Mouse (Mus musculus) liver, embryonic 11.5 days (tissue): ENCODE data around the gene Dcaf17. TPM values are rescaled to one million over a fixed set of nuclear protein-coding genes. Genes with fewer than 3 reads are reported as not detected.
A peak's percentile ranks its signal among the peaks of the same experiment; 100 is the strongest.

Experiments used
- ATAC-seq: fragments of 200-750 bp; cut with Nextera tagmentation; replicated peaks from 2 replicates; pipeline ENCODE4 v1.8.0; 2017; ENCODE audit warnings: moderate number of reproducible peaks, mild to moderate bottlenecking, moderate TSS enrichment, moderate library complexity; ENCODE audit not compliant: low FRiP score
- DNase-seq: peaks from one replicate; pipeline ENCODE4 v3.0.0-alpha.2; 2017; ENCODE audit warnings: low spot score
- H3K27ac ChIP-seq: fragments of 300-500 bp; sonication (generic); 2 replicates; pipeline ENCODE4 v1.5.1; 2014; ENCODE audit warnings: mild to moderate bottlenecking, low read depth, low read length, control low read depth
- H3K27me3 ChIP-seq: fragments of 300-500 bp; sonication (generic); replicated peaks from 2 replicates; pipeline ENCODE4 v1.6.1; 2014; ENCODE audit warnings: low read length, mixed read lengths; ENCODE audit not compliant: control insufficient read depth, insufficient read depth
- H3K36me3 ChIP-seq: fragments of 300-500 bp; sonication (generic); 2 replicates; pipeline ENCODE4 v1.6.1; 2014; ENCODE audit warnings: mild to moderate bottlenecking, low read length, moderate library complexity, mixed read lengths; ENCODE audit not compliant: control insufficient read depth, insufficient read depth
- H3K4me1 ChIP-seq: fragments of 300-500 bp; sonication (generic); replicated peaks from 2 replicates; pipeline ENCODE4 v1.6.1; 2014; ENCODE audit warnings: low read length, mixed read lengths; ENCODE audit not compliant: control insufficient read depth, insufficient read depth
- H3K4me2 ChIP-seq: fragments of 300-500 bp; sonication (generic); 2 replicates; pipeline ENCODE4 v1.6.1; 2014; ENCODE audit warnings: mild to moderate bottlenecking, control low read depth, moderate library complexity
- H3K4me3 ChIP-seq: fragments of 300-500 bp; sonication (generic); 2 replicates; pipeline ENCODE4 v1.5.1; 2014; ENCODE audit warnings: low read depth, low read length, control low read depth
- H3K9ac ChIP-seq: fragments of 300-500 bp; sonication (generic); 2 replicates; pipeline ENCODE4 v1.6.1; 2014; ENCODE audit warnings: low read depth, low read length, control low read depth
- H3K9me3 ChIP-seq: fragments of 300-500 bp; sonication (generic); 2 replicates; pipeline ENCODE4 v1.6.1; 2016; ENCODE audit warnings: low read length, inconsistent platforms, mixed read lengths; ENCODE audit not compliant: control insufficient read depth
- WGBS: fragments of 180-500 bp; shearing (Covaris S2); extraction: QIAGEN DNeasy Blood & Tissue Kit; methylation state at CpG from one replicate; pipeline ENCODE4 v1.1.7; 2014; 5-methylcytosine and 5-hydroxymethylcytosine counted together
- polyA plus RNA-seq: library from polyadenylated mRNA; unstranded; fragments of >200 nt; fragmentation: Nextera tagmentation; extraction: Ambion mirVana; gene quantifications from 2 replicates; pipeline ENCODE4 v1.2.1, GENCODE M21; 2014

Dcaf17 gene
- polyA plus RNA-seq, 1 experiment from 2014 or later = 34.6 TPM

DNA sequence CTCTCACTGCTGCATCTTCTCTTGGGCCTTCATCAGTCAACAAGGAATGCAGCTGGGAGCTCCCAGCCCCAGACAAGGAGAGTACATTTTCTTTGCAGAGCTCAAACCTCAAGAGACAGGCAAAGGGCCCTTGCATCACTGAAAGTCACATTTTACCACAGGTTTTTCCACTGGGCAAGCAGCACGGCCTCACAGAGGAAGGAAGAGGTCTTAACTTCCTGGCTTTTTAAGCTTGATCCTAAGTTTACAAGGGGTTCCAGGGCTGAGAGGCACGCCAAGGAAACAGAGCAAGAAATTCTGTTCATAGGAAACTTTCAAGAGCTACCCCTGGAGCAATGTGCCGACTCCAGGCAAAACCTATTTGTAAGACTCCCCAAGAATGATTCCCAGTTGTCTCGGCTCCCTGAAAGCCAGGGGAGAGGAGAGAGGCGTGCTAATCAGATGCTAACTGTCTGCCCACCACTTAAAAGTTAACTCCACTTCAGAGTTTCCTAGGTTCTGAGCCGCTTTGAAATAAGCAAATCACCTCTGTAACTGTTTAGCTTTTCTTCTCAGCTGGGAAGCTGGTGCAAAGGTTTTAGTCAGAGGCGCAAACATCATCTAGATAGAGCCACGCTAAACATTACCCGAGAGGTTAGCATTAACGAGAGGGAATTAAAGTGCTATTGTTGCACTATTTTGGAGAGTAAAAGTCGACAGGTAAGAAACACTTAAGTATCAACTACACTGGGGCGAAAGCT, 29.4 kb upstream of the Dcaf17 start:
- no peak for ATAC-seq
- WGBS = 42% methylated on average over 12 of the region's 12 CpGs
- H3K36me3 ChIP-seq = no peaks in the 10 kb centered on the region
- DNase-seq = no peak
- no peaks in the 10 kb centered on the region for H3K9me3 ChIP-seq
- no peak overlapping the region for H3K4me3 ChIP-seq
- H3K9ac ChIP-seq = no peak overlapping the region
- peaks cover 4% of the 10 kb centered on the region; the same call in 1 of the 2 replicates for H3K4me1 ChIP-seq
- no peak overlapping the region for H3K4me2 ChIP-seq
- H3K27me3 ChIP-seq = no peaks in the 10 kb centered on the region
- H3K27ac ChIP-seq = no peak overlapping the region

DNA sequence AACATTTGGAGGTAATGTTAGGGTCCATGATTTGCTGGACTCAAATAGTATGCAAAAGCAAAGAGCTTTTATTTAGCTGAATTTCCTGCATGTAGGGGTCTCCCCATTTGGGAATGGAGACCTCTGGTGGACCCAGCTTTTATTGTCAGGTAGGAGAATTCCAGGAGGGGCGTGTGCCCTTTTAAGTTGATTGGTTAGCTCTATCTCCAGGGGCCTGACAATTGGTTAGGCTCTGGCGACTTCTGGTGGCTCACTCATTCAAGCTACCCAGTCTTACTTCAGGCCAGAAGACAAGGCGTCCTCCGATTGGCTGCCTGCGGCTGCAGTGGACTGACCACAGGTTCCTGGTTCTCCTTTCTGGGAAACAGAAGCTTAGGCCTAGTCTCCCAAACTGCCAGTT, 28.3 kb upstream of the Dcaf17 start:
- no peak overlapping the region for H3K9ac ChIP-seq
- no peaks in the 10 kb centered on the region for H3K36me3 ChIP-seq
- DNase-seq = no peak
- no peaks in the 10 kb centered on the region for H3K9me3 ChIP-seq
- no peak overlapping the region for H3K4me2 ChIP-seq
- no peaks in the 10 kb centered on the region for H3K27me3 ChIP-seq
- H3K4me3 ChIP-seq = no peak overlapping the region
- WGBS = 25% methylated on average over 5 of the region's 5 CpGs
- peaks cover 4% of the 10 kb centered on the region; the same call in 1 of the 2 replicates for H3K4me1 ChIP-seq
- H3K27ac ChIP-seq = no peak overlapping the region
- ATAC-seq = peak; percentile 79

DNA sequence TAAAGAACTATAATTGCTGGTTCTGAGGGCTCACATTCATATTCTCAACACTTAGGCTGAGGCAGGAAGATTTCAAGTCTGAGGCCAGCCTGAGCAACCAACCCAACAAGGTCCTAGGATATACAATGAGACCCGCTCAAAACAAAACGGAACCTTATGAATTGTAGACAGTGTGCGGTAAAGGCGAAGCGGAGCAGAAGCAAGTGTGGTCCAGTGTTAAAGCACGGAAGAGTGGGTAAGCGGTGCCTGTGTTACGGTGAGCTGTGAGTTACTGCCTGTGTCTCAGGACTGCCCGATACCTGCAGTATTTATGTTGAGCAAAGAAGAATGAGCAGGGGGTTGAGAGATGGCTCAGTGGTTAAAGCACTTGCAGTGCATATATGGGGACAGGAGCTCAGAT, 27.5 kb upstream of the Dcaf17 start:
- no peaks in the 10 kb centered on the region for H3K36me3 ChIP-seq
- no peak overlapping the region for H3K4me2 ChIP-seq
- no peaks in the 10 kb centered on the region for H3K9me3 ChIP-seq
- no peak for ATAC-seq
- no peak for DNase-seq
- H3K27ac ChIP-seq = no peak overlapping the region
- H3K27me3 ChIP-seq = no peaks in the 10 kb centered on the region
- WGBS = 93% methylated on average over 9 of the region's 9 CpGs
- peaks cover 7% of the 10 kb centered on the region; the same call in 1 of the 2 replicates for H3K4me1 ChIP-seq
- H3K4me3 ChIP-seq = no peak overlapping the region
- H3K9ac ChIP-seq = no peak overlapping the region

DNA sequence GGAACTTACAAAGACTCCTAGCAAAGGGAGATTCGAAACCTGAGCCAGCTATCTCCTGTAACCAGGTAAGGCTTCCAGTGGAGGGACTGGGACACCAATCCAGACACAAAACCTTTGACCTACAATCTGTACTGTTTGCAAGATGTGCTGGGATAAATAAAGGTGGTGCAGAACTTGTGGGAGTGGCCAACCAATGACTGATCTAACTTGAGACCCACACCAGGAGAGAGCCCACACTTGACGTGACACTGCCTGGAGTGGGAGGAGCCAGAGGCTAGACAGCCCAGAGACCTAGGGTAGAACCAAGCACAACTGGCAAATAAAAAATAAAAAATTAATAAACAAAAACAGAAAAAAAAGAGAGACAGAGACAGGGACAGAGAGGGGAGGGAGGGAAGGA, 24.5 kb upstream of the Dcaf17 start:
- Histone ChIP-seq H3K9ac (no peak overlapping the region), H3K27ac (no peak overlapping the region), H3K4me3 (no peak overlapping the region), H3K4me2 (no peak overlapping the region), H3K36me3 (no peaks in the 10 kb centered on the region), H3K9me3 (no peaks in the 10 kb centered on the region), H3K4me1 (peaks cover 4% of the 10 kb centered on the region; the same call in 1 of the 2 replicates), H3K27me3 (no peaks in the 10 kb centered on the region)
- DNase-seq (no peak), ATAC-seq (no peak)
- 67% methylated on average over 2 of the region's 2 CpGs for WGBS

DNA sequence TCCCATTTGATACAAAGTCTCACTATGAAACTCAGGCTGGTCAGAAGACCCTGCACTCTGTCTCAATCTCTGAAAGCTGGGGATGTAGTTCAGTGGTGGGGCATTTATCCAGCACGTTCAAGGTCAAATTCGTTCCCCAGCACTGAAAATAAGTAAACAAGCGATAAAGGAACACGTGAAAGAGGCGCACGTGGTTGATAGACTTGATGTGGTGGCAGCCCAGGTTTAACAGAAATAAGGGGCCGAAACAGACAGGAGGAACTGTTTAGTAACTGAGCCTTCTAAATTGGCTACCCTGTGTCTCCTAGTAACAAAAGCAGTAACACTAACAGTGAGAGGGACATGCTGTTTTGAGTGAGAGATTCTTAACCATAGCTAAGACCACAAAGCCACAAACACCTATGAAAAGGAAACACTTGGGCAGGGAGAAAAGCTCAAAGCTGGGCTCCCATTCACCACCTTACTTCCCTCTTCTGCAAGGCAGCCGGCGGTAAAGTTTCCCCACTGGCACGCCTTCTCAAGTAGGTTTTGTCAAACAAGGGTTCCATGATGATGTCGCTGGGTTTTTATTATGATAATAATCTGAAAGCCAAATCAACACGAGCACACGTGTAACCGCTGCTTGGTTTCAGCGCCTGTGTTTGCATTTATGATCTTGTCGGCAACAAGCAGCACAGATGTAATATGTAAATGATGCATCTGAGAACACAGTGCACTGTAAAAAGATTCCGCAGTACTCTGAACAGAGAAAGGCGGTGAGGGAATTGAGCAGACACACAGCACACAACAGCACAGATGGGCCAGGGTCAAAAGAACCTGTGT, 22.9 kb upstream of the Dcaf17 start:
- ATAC-seq (no peak), DNase-seq (no peak)
- no peaks in the 10 kb centered on the region for H3K9me3 ChIP-seq
- no peak overlapping the region for H3K9ac ChIP-seq
- no peak overlapping the region for H3K27ac ChIP-seq
- H3K4me3 ChIP-seq = no peak overlapping the region
- H3K36me3 ChIP-seq = no peaks in the 10 kb centered on the region
- WGBS = 68% methylated on average over 18 of the region's 18 CpGs
- no peak overlapping the region for H3K4me2 ChIP-seq
- 0 out of 2 replicates have a peak, but pooled peaks cover 3% of the 10 kb centered on the region for H3K4me1 ChIP-seq
- H3K27me3 ChIP-seq = no peaks in the 10 kb centered on the region

DNA sequence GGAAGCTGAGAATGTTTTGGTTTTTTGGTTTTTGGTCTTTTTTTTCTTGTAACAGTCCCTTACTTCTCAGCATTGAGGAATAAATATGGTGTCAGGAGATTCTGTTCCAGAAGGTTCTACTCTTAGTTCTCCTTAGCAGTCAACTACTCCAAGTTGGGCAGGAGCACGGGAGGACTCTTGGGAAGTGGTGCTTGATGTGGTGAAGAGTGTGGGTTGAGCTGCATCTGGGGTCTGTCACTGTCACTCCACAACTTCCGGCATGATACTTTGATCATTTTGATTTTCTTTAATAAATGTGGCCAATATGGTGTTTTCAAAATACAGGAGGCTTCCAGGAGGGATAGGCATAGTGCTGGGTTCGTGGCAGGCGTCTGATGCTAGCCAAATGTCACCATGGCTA, 22.1 kb upstream of the Dcaf17 start:
- H3K4me1 ChIP-seq = 0 out of 2 replicates have a peak, but pooled peaks cover 3% of the 10 kb centered on the region
- no peak overlapping the region for H3K4me2 ChIP-seq
- 86% methylated on average over 4 of the region's 4 CpGs for WGBS
- no peaks in the 10 kb centered on the region for H3K36me3 ChIP-seq
- no peaks in the 10 kb centered on the region for H3K9me3 ChIP-seq
- DNase-seq (no peak), ATAC-seq (no peak)
- H3K27ac ChIP-seq = no peak overlapping the region
- H3K9ac ChIP-seq = no peak overlapping the region
- H3K4me3 ChIP-seq = no peak overlapping the region
- no peaks in the 10 kb centered on the region for H3K27me3 ChIP-seq

DNA sequence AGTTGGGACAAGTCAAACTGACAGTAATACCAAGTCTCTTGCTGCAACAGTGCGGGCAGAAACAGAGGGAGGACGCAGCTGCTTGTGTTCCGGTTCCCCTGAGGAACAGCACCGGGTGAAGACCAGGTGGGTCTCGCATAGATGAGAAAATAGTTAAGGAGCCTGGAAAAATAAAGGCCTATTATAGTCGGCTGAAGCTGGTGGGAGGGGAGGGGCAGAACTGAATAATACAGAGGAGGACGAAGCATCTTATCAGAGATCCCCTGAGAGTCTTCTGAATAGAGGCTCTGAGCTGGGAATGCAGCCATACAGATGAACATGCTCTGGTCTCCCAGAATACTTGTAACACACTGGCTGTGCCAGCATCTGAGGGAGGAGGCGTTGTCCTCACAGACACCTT, 21.1 kb upstream of the Dcaf17 start:
- Histone ChIP-seq H3K9me3 (no peaks in the 10 kb centered on the region), H3K4me3 (no peak overlapping the region), H3K9ac (no peak overlapping the region), H3K27me3 (no peaks in the 10 kb centered on the region), H3K4me1 (0 out of 2 replicates have a peak, but pooled peaks cover 3% of the 10 kb centered on the region), H3K36me3 (no peaks in the 10 kb centered on the region), H3K4me2 (no peak overlapping the region), H3K27ac (no peak overlapping the region)
- DNase-seq = no peak
- WGBS = 75% methylated on average over 8 of the region's 8 CpGs
- ATAC-seq = no peak

DNA sequence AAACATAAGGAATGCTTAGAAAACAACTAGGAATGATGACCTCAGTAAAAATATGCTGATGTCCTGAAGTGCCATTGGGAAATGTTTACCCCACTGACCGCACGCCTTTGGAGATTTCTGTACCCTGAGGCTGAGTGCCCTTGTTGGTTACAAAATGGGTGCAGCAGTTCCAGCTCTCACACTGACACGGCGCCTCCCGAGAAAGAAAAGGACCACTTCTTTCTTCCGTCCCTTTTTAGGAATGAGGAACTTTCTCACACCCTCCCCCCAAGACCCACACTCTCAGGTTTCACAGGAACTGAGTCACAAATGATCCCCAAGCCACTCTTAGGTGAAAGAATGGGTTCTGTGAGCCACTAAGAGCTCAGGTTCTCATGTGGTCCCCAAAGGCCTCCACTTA, 17.7 kb upstream of the Dcaf17 start:
- 75% methylated on average over 6 of the region's 6 CpGs for WGBS
- H3K4me2 ChIP-seq = no peak overlapping the region
- ATAC-seq (no peak), DNase-seq (no peak)
- no peak overlapping the region for H3K9ac ChIP-seq
- no peaks in the 10 kb centered on the region for H3K9me3 ChIP-seq
- H3K27me3 ChIP-seq = no peaks in the 10 kb centered on the region
- H3K4me1 ChIP-seq = no peaks in the 10 kb centered on the region
- no peak overlapping the region for H3K4me3 ChIP-seq
- no peaks in the 10 kb centered on the region for H3K36me3 ChIP-seq
- H3K27ac ChIP-seq = no peak overlapping the region
